Mouse (Mus musculus): ENCODE results near the gene Pdzd2.

- no peak for TF ChIP-seq CTCF (IDR thresholded peaks at IDR 0.05)
- no peak for TF ChIP-seq EP300 (IDR thresholded peaks at IDR 0.05)
Observed at GRCm38 (mm10) chr15:12550376-12550775, 189.3 kb downstream of the Pdzd2 start.
